Mouse (Mus musculus): ENCODE measurements around the gene Prune2.
A peak's percentile ranks its signal among the peaks of the same experiment; 100 is the strongest.

The Prune2 gene

GRCm38 (mm10) chr19:17006220-17006907, 50.4 kb downstream of the Prune2 start:
- no peak for DNase-seq (ENCODE audit: low spot score in 2 of 2)

GRCm38 (mm10) chr19:17011261-17011995, 55.5 kb downstream of the Prune2 start:
- no peak for DNase-seq (ENCODE audit: low spot score in 2 of 2)

GRCm38 (mm10) chr19:17013085-17013484, 57.2 kb downstream of the Prune2 start:
- no peak for DNase-seq (ENCODE audit: low spot score in 2 of 2)

GRCm38 (mm10) chr19:17014337-17015124, 58.6 kb downstream of the Prune2 start:
- DNase-seq (ENCODE audit: low spot score in 2 of 2): no peak

GRCm38 (mm10) chr19:17024748-17025147, 68.8 kb downstream of the Prune2 start:
- DNase-seq (ENCODE audit: low spot score in 2 of 2): no peak

- DNase-seq (ENCODE audit: low spot score in 2 of 2): peak; percentile 10 to 55
These were observed 74.4 kb downstream of the Prune2 start for GRCm38 (mm10) chr19:17030276-17030675.

- DNase-seq (ENCODE audit: low spot score in 2 of 2): no peak
These were observed 76.4 kb downstream of the Prune2 start for GRCm38 (mm10) chr19:17032314-17032713.

GRCm38 (mm10) chr19:17046961-17047360, 91.0 kb downstream of the Prune2 start:
- no peak for DNase-seq (ENCODE audit: low spot score in 2 of 2)

GRCm38 (mm10) chr19:17055892-17056291, 100.0 kb downstream of the Prune2 start:
- no peak for DNase-seq (ENCODE audit: low spot score in 2 of 2)

- no peak for DNase-seq (ENCODE audit: low spot score in 2 of 2)
These were observed 104.2 kb downstream of the Prune2 start for GRCm38 (mm10) chr19:17060106-17060505.

GRCm38 (mm10) chr19:17064421-17064820, 108.5 kb downstream of the Prune2 start:
- DNase-seq (ENCODE audit: low spot score in 2 of 2): no peak

- no peak for DNase-seq (ENCODE audit: low spot score in 2 of 2)
These were observed 113.1 kb downstream of the Prune2 start for GRCm38 (mm10) chr19:17069067-17069466.

- no peak for DNase-seq (ENCODE audit: low spot score in 2 of 2)
These were observed 115.3 kb downstream of the Prune2 start for GRCm38 (mm10) chr19:17071205-17071604.

- no peak for DNase-seq (ENCODE audit: low spot score in 2 of 2)
These were observed 116.3 kb downstream of the Prune2 start for GRCm38 (mm10) chr19:17072245-17072644.

- DNase-seq (ENCODE audit: low spot score in 2 of 2): no peak
These were observed 122.9 kb downstream of the Prune2 start for GRCm38 (mm10) chr19:17078643-17079316.

- DNase-seq (ENCODE audit: low spot score in 2 of 2): no peak
These were observed 125.5 kb downstream of the Prune2 start for GRCm38 (mm10) chr19:17081382-17081781.

GRCm38 (mm10) chr19:17094067-17094466, 138.1 kb downstream of the Prune2 start:
- DNase-seq (ENCODE audit: low spot score in 2 of 2): no peak

- DNase-seq (ENCODE audit: low spot score in 2 of 2): no peak
These were observed 140.4 kb downstream of the Prune2 start for GRCm38 (mm10) chr19:17096338-17096737.

- DNase-seq (ENCODE audit: low spot score in 2 of 2): no peak
These were observed 141.3 kb downstream of the Prune2 start for GRCm38 (mm10) chr19:17097210-17097609.

GRCm38 (mm10) chr19:17108782-17109181, 152.9 kb downstream of the Prune2 start:
- DNase-seq (ENCODE audit: low spot score in 2 of 2): no peak

- DNase-seq (ENCODE audit: low spot score in 2 of 2): peak in 1 of 2 experiments; percentile 41
These were observed 168.3 kb downstream of the Prune2 start for GRCm38 (mm10) chr19:17124034-17124735.
